ENCODE assay signal across 18 mouse cellular contexts in genomic region chr9:105130331-105130730, GRCm38 (mm10). TPM values are rescaled to one million over a fixed set of nuclear protein-coding genes. Genes with fewer than 3 reads are reported as not detected.
DNase-seq lines count a peak whose midpoint lies in the region; ATAC-seq and TF ChIP-seq lines count a peak whose summit lies in the region.
"Had no signal": no experiment of that assay in that cellular context is flagged by ENCODE, and none has a peak within 500 bp of the region (broad histone marks: within the 10 kb centered on the region; RNA-seq: fewer than 3 reads in every experiment).

No protein-coding gene starts in this region.

- ATAC-seq in heart, postnatal 0 days (ENCODE audit: insufficient read depth, low read depth): no peak
- ATAC-seq in hindbrain, embryonic 14.5 days (ENCODE audit: low FRiP score): no peak
- ATAC-seq in limb, embryonic 13.5 days (ENCODE audit: low FRiP score, low read depth): no peak
- ATAC-seq in midbrain, postnatal 0 days (ENCODE audit: low FRiP score): no peak

- peak overlapping the region; percentile 80; the same call in 1 of the 2 replicates for H3K4me2 ChIP-seq in heart, postnatal 0 days (ENCODE audit: low read depth, low read length)
- H3K4me2 ChIP-seq in hindbrain, embryonic 14.5 days (replicated peaks): peak overlapping the region; percentile 72; the same call in 1 of the 2 replicates
- H3K4me2 ChIP-seq in limb, embryonic 13.5 days (replicated peaks): peak overlapping the region; percentile 85; the same call in 1 of the 2 replicates
- H3K4me2 ChIP-seq in midbrain, postnatal 0 days (ENCODE audit: low read depth, low read length, poor library complexity, severe bottlenecking): peak overlapping the region; percentile 71; the same call in 1 of the 2 replicates

- 92% methylated on average over 8 of the region's 8 CpGs for WGBS in heart, postnatal 0 days
- 95% methylated on average over 8 of the region's 8 CpGs for WGBS in hindbrain, embryonic 14.5 days
- 92% methylated on average over 8 of the region's 8 CpGs for WGBS in limb, embryonic 13.5 days
- 94% methylated on average over 8 of the region's 8 CpGs for WGBS in midbrain, postnatal 0 days

- no peak overlapping the region for H3K9ac ChIP-seq in heart, postnatal 0 days (replicated peaks; ENCODE audit: low read depth, low read length)
- no peak overlapping the region for H3K9ac ChIP-seq in hindbrain, embryonic 14.5 days
- no peak overlapping the region for H3K9ac ChIP-seq in limb, embryonic 13.5 days
- no peak overlapping the region for H3K9ac ChIP-seq in midbrain, postnatal 0 days (replicated peaks; ENCODE audit: low read length, poor library complexity, severe bottlenecking)

- H3K36me3 ChIP-seq in heart, postnatal 0 days (replicated peaks; ENCODE audit: control insufficient read depth, insufficient read depth, low read length): no peaks in the 10 kb centered on the region
- no peaks in the 10 kb centered on the region for H3K36me3 ChIP-seq in hindbrain, embryonic 14.5 days (replicated peaks; ENCODE audit: control insufficient read depth, insufficient read depth)
- H3K36me3 ChIP-seq in limb, embryonic 13.5 days: no peaks in the 10 kb centered on the region
- no peaks in the 10 kb centered on the region for H3K36me3 ChIP-seq in midbrain, postnatal 0 days (ENCODE audit: insufficient read depth, low read length)
- H3K36me3 ChIP-seq: limb, embryonic 15.5 days had no signal

- TF ChIP-seq CTCF in heart, postnatal 0 days (IDR thresholded peaks at IDR 0.05; ENCODE audit: low read depth): no peak
- no peak for TF ChIP-seq CTCF in midbrain, postnatal 0 days (IDR thresholded peaks at IDR 0.05)

- H3K27me3 ChIP-seq in heart, postnatal 0 days (ENCODE audit: control insufficient read depth, insufficient read depth, low read length): no peaks in the 10 kb centered on the region
- no peaks in the 10 kb centered on the region for H3K27me3 ChIP-seq in hindbrain, embryonic 14.5 days (ENCODE audit: control insufficient read depth, insufficient read depth, low read length)
- H3K27me3 ChIP-seq in limb, embryonic 13.5 days: peaks cover 12% of the 10 kb centered on the region; the same call in 1 of the 2 replicates
- H3K27me3 ChIP-seq in midbrain, postnatal 0 days (ENCODE audit: insufficient read depth, low read length): no peaks in the 10 kb centered on the region
- H3K27me3 ChIP-seq: limb, embryonic 15.5 days had no signal

- peaks cover 8% of the 10 kb centered on the region; the same call in 1 of the 2 replicates for H3K4me1 ChIP-seq in heart, postnatal 0 days (ENCODE audit: control insufficient read depth, insufficient read depth)
- peaks cover 21% of the 10 kb centered on the region for H3K4me1 ChIP-seq in hindbrain, embryonic 14.5 days (replicated peaks; ENCODE audit: control insufficient read depth, insufficient read depth, low read length)
- H3K4me1 ChIP-seq in limb, embryonic 13.5 days: peaks cover 7% of the 10 kb centered on the region
- 0 out of 2 replicates have a peak, but pooled peaks cover 5% of the 10 kb centered on the region for H3K4me1 ChIP-seq in midbrain, postnatal 0 days (ENCODE audit: insufficient read depth, low read length)

- H3K4me3 ChIP-seq in heart, postnatal 0 days (ENCODE audit: low read depth, low read length): no peak overlapping the region
- H3K4me3 ChIP-seq in hindbrain, embryonic 14.5 days (replicated peaks; ENCODE audit: low read length): no peak overlapping the region
- peak overlapping the region; percentile 72; the same call in 1 of the 2 replicates for H3K4me3 ChIP-seq in limb, embryonic 13.5 days
- H3K4me3 ChIP-seq in midbrain, postnatal 0 days (ENCODE audit: low read depth, low read length): no peak overlapping the region

- intact Hi-C loops in heart, postnatal 10 days (cut with DNase I): loop anchor here (2.0 to 5.0 kb wide), 2 partner anchors 76 to 267 kb away; partner anchors contain the start of genes Aste1 and Nek11

- no peaks in the 10 kb centered on the region for H3K9me3 ChIP-seq in heart, postnatal 0 days (replicated peaks; ENCODE audit: control insufficient read depth, low read length)
- H3K9me3 ChIP-seq in hindbrain, embryonic 14.5 days (ENCODE audit: control insufficient read depth, low read length): no peaks in the 10 kb centered on the region
- H3K9me3 ChIP-seq in limb, embryonic 13.5 days: no peaks in the 10 kb centered on the region
- H3K9me3 ChIP-seq in midbrain, postnatal 0 days (ENCODE audit: low read length): no peaks in the 10 kb centered on the region
- H3K9me3 ChIP-seq: limb, embryonic 15.5 days had no signal

- no peak overlapping the region for H3K27ac ChIP-seq in heart, postnatal 0 days (ENCODE audit: low read depth)
- H3K27ac ChIP-seq in hindbrain, embryonic 14.5 days: no peak overlapping the region
- H3K27ac ChIP-seq in limb, embryonic 13.5 days: no peak overlapping the region
- no peak overlapping the region for H3K27ac ChIP-seq in midbrain, postnatal 0 days (ENCODE audit: low read depth, low read length)
- H3K27ac ChIP-seq: limb, embryonic 15.5 days had no signal

- DNase-seq in heart, postnatal 0 days (ENCODE audit: low spot score): no peak
- no peak for DNase-seq in heart, postnatal 10 days
- DNase-seq in hindbrain, embryonic 14.5 days (ENCODE audit: low spot score): no peak
- no peak for DNase-seq in midbrain, postnatal 0 days (ENCODE audit: low spot score)
- DNase-seq in T-cell, adult 2 months (ENCODE audit: low spot score): no peak
- no peak for DNase-seq in kidney, adult 8-10 months
- no peak for DNase-seq in frontal cortex, postnatal 36 days (ENCODE audit: low spot score in 2 of 2)
- DNase-seq: cerebellum, adult 11-12 months; gastrocnemius, postnatal 14 days; heart, postnatal 36 days; kidney, postnatal 14 days; layer of hippocampus, postnatal 36 days; spleen, adult 18-20 months; thymus, adult 2 months had no signal

- no peak for TF ChIP-seq EP300 in heart, postnatal 0 days (IDR thresholded peaks at IDR 0.05; ENCODE audit: low read depth)

RNA-seq across cellular contexts. Expression of gene Nudt16, which starts 1.3 kb away (rescaled TPM):
- 8.9 and 10.4 TPM in 2 replicates for total RNA-seq in heart, postnatal 0 days (2014; rRNA removed; ENCODE audit: low replicate concordance)
- polyA plus RNA-seq in heart, postnatal 0 days (2015; fragmentation: Nextera tagmentation; extraction: Ambion mirVana): 8.1 and 8.5 TPM in 2 replicates
- 1 to 10 TPM; 5.5 to 6.8 TPM for total RNA-seq in heart, postnatal 10 days (2021)
- 26.7 and 26.8 TPM in 2 replicates for polyA plus RNA-seq in hindbrain, embryonic 14.5 days (2014; fragmentation: Nextera tagmentation; extraction: Ambion mirVana)
- 9.2 and 9.3 TPM in 2 replicates for polyA plus RNA-seq in limb, embryonic 13.5 days (2015; fragmentation: Nextera tagmentation; extraction: Ambion mirVana)
- 20.4 and 24.4 TPM in 2 replicates for total RNA-seq in midbrain, postnatal 0 days (2014; rRNA removed)
- 33.4 and 35.8 TPM in 2 replicates for polyA plus RNA-seq in midbrain, postnatal 0 days (2015; fragmentation: Nextera tagmentation; extraction: Ambion mirVana)

RNA-seq across cellular contexts. Expression of gene 1700080E11Rik, which starts 14.6 kb away (rescaled TPM):
- total RNA-seq in heart, postnatal 0 days (2014; rRNA removed; ENCODE audit: low replicate concordance): not detected in 2 replicates
- polyA plus RNA-seq in heart, postnatal 0 days (2015; fragmentation: Nextera tagmentation; extraction: Ambion mirVana): not detected in 2 replicates
- not detected for total RNA-seq in heart, postnatal 10 days (2021)
- not detected in 2 replicates for polyA plus RNA-seq in hindbrain, embryonic 14.5 days (2014; fragmentation: Nextera tagmentation; extraction: Ambion mirVana)
- not detected in 2 replicates for polyA plus RNA-seq in limb, embryonic 13.5 days (2015; fragmentation: Nextera tagmentation; extraction: Ambion mirVana)
- total RNA-seq in midbrain, postnatal 0 days (2014; rRNA removed): not detected in 2 replicates
- polyA plus RNA-seq in midbrain, postnatal 0 days (2015; fragmentation: Nextera tagmentation; extraction: Ambion mirVana): not detected in 2 replicates
- total RNA-seq: adrenal gland, postnatal 36 days; gastrocnemius, postnatal 14 days; heart, postnatal 36 days; layer of hippocampus, postnatal 36 days; megakaryocyte-erythroid progenitor cell, adult 5-6 weeks had no signal
- polyA plus RNA-seq: limb, embryonic 15.5 days; thymus, adult 2 months had no signal
